Mouse (Mus musculus) naive thymus-derived CD4-positive, alpha-beta T cell, adult 2 months (primary cell): Measurements from ENCODE around the gene Tars2.
"Not testable (repeated sequence)": the region's sequence is repeated elsewhere in the genome, so short reads cannot be mapped to it uniquely, and the experiment has no call there.

Experiments
- DNase-seq: peaks from one replicate; pipeline ENCODE4 v3.0.0-alpha.2; 2011; ENCODE audit warnings: low read depth

The Tars2 gene

GRCm38 (mm10) chr3:95760106-95760505 lies at the start of gene Tars2:
Gene Tars2, minus strand, starts transcription at chr3:95760206.
- no peak for DNase-seq

- no peak for DNase-seq
These were observed 48.4 kb upstream of the Tars2 start for GRCm38 (mm10) chr3:95808384-95808783.

- not testable (repeated sequence) for DNase-seq
These were observed 47.6 kb upstream of the Tars2 start for GRCm38 (mm10) chr3:95807630-95808029.

- DNase-seq: no peak
These were observed 46.7 kb upstream of the Tars2 start for GRCm38 (mm10) chr3:95806677-95807076.

DNA sequence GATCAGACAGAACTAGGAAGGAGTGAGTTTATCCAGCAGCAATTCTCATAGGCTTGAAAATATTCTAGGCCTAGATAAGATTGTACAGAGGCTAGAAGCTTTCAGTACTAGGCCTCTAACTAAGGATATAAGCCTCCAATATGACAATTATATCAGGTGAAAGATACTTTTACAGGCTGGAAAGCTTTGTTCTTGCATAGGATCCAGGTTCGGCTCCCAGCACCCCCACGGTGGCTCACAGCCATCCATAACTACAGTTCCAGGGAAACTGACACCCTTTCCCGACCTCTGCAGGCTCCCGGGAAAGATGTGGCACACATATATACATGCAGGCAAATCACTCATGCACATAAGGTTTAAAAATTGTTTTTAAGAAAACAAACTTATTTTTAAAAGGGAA lies 43.8 kb upstream of the Tars2 start:
- DNase-seq: no peak

- no peak for DNase-seq
These were observed 38.8 kb upstream of the Tars2 start for GRCm38 (mm10) chr3:95798756-95799155.

- peak; percentile 57 for DNase-seq
These were observed 34.3 kb upstream of the Tars2 start for GRCm38 (mm10) chr3:95794299-95794698.

GRCm38 (mm10) chr3:95793662-95794061 lies 33.7 kb upstream of the Tars2 start:
- no peak for DNase-seq

DNA sequence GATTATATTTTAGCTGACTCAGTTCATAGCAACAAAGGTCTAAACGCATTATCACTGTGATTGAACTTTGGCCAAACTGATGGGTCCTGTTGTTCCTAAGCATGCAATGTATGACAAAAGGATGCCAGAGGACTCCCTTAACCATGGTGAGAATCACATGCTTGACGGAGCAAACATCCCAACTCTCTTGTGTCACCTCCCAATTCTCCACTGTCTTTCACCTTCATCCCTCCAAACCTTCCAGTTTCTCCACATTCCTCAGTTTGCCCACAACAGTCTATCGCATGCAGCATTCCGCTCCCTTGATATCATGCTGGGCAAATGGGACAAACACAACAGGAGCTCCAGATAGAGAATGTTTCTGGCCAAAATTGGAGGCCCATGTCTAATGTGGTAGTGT lies 25.5 kb upstream of the Tars2 start:
- no peak for DNase-seq

DNA sequence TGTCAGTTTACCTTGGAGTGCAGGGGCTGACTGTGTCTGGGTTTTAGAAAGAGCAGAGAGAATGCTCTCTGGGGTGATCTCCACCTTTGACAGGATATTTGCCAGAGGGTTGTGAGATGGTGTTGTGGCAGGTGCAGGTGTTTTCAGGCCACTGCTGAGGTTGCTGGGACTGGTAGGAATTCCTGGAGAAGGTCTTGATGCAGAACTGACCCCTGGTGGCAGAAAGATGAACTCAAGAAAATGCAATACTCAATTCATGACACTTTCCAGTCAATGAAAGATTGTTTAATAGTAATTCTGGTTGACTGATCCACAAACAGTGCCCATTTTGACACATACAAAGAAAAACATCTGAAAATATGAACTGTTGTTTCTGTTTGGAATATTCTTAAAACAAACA lies 12.0 kb upstream of the Tars2 start:
- DNase-seq: peak; percentile 66

GRCm38 (mm10) chr3:95765534-95765933 lies 5.5 kb upstream of the Tars2 start:
- DNase-seq: no peak

GRCm38 (mm10) chr3:95763811-95764210 lies 3.8 kb upstream of the Tars2 start:
- no peak for DNase-seq

DNA sequence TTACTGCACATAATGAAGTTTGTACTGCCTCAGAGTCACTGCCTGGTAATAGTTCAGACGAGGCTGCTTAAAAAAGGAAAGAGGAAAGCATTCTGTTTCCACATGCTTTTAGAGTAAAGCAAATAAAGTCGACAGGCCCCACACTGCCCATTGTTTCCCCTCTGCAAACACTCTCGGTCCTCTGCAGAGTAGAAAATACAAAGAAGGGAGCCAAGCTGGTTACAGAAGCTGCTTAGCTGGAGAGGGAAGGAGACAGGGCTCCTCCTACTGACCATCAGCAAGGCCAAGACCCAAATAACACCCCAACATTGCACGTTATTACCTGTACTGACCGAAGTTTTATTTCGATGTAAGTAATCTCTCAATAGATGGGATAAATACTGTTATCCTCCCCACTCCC lies 3.0 kb upstream of the Tars2 start:
- no peak for DNase-seq

GRCm38 (mm10) chr3:95761771-95762170 lies 1.8 kb upstream of the Tars2 start:
- DNase-seq: no peak

DNA sequence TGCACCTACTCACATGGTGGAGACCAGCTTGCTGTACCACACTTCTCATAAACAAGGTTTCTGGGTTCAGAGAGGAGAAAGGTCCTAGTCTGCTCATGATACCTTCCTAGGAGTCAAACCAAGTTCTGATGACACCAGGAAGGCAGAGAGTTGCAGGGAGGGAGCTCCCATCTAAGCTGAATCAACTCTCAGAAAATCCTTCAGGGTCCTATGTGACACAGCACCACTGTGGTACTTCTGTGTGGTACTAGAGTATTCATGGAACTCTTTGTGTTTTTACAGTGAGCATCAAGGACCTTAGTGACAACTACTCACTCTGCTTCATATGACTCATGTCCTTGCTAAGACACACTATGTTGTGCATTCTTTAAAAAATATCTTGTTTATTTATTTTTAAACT lies 650 bp upstream of the Tars2 start:
- DNase-seq: no peak

DNA sequence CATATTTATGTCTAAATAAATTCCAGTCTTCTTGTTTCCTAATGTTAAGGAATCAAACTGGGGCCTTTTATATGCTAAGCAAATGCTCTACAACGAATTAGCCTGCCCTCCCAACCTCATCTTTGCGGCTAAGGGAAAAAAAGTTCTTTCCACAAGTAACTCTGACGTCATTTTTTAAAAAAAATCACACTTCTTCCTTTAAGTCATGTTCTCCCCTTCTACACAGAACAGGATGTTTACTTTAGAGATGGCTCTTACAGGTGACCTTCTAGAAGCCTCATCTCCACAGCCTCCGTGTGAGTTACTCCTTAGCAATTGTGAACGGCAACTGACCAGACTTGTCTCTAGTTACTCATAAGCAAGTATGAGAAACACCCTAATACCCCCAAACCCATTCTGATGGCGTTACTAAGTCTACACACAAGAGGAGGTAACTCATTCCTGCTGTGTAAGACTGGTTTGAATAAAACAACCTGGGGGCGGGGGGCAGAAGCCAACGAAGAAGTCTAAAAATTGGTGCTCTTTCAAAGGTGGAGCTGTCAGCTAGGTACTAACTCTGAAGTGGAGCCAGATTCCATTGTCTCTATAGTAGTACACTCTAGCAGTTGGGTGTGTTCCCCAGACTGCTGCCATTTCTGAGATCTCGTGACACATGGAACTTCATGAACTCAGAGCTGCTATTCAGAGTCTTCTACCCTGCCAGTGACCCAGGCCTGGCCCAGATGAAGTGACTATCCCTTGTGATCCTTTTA lies 1.4 kb downstream of the Tars2 start:
- peak; percentile 84 for DNase-seq

DNA sequence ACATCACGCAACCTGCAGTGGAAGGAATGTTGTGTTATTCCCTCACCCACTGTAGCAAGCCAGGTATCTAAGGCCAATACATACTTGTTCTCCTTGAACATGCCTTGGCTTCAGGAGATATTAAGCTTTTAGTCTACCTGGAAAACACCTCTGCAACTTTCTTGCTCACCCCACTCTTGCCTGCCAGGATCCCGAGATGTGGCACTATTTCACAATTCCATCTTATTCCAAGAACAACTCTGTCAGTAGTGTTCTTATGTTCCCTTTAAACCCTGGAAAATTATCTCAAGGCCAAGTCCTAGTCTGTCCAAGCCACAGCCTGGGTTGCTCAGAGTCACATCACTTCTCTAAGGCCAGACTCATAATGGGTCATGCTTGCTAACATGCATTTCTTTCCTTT lies 3.2 kb downstream of the Tars2 start:
- DNase-seq: no peak

DNA sequence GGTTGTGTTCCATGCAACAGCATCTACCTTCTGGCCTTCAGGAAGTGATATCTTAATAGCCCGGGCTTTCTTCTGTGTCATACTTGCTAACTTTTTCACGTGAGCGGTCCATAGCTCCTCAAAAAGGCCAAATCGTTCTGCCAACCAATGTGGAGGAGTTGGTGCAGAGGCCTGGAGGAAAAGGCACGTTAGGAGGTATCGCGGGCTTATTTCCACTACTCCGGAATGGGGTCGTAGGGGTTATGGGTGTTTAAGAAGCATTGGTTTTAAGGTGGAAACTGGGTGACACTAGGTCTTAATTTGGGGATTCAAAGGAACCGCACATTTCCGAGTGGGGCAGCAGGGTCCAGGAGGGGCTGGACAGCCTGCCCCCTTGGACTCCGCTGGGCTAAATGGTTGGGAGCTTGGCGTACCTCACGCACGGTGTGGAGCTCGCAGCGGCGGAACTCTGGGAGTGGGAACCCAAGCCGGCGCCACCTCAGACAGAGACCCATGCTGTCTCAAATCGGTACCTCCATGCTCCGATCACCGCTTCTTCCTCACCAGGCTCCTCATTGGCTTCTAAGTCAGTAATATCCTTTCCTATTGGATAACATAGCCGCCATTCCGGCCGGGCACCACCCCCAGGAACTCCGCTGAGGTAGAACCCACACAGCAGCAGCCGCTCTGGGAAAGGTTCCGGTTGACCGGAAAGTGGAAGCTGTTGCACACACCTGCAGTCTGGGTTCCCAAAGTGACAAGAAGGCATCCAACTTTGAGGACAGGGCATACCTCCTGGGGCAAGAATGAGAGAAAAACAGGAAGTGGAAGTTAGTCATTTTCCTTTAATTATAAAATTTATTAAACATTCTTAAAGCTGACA lies 5.4 kb downstream of the Tars2 start:
- DNase-seq: peak; percentile 90

DNA sequence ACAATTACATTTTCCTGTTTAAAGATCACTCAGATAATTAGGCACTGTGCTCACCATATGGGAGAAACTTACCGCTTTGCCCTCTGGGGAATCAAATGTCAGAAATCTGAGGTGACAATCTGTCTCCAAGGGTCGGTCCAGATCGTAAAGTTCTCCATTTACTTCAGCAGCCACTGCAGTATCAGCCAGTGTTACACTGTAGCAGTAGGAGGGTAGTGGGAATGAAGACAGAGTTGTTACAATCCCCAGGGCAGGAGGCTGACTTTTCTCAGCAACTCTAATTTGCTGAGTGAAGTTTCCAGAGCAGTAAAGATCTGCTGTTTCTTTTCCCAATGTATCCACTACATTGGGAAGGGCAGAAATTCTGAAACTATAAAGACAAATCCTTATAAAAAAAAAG lies 7.1 kb downstream of the Tars2 start:
- no peak for DNase-seq

- peak; percentile 63 for DNase-seq
These were observed 19.6 kb downstream of the Tars2 start for GRCm38 (mm10) chr3:95740406-95740805.

- peak; percentile 70 for DNase-seq
These were observed 20.5 kb downstream of the Tars2 start, which contains the start of gene Ecm1 for GRCm38 (mm10) chr3:95739353-95740104. Gene Ecm1, minus strand, starts transcription at chr3:95739569.

GRCm38 (mm10) chr3:95735071-95735670 lies 24.8 kb downstream of the Tars2 start:
- no peak for DNase-seq
